Mouse (Mus musculus): Measurements from ENCODE around the gene Tusc1. TPM values are rescaled to one million over a fixed set of nuclear protein-coding genes. Genes with fewer than 3 reads are reported as not detected.
A peak's percentile ranks its signal among the peaks of the same experiment; 100 is the strongest.

Gene Tusc1
- 1 to 10 TPM; 9.2 to 9.9 TPM for total RNA-seq (2021)
- long read RNA-seq, experiment 1, transcript Tusc1-201 (1 exons, 1,374 nt): major isoform, 28 of 28 reads
- long read RNA-seq, experiment 1, partial matches to known transcripts: 0 of 28 reads
- long read RNA-seq, experiment 1, other reads (novel, unspliced or antisense): 0 of 28 reads
- long read RNA-seq, experiment 2, transcript Tusc1-201 (1 exons, 1,374 nt): major isoform, 21 of 21 reads
- long read RNA-seq, experiment 2, partial matches to known transcripts: 0 of 21 reads
- long read RNA-seq, experiment 2, other reads (novel, unspliced or antisense): 0 of 21 reads

GRCm38 (mm10) chr4:93335118-93336003, at the start of gene Tusc1:
TSS of gene Tusc1 (minus strand) at chr4:93335511.
- peak; percentile 70 to 80 for DNase-seq (ENCODE audit: low spot score in 2 of 2)

DNA sequence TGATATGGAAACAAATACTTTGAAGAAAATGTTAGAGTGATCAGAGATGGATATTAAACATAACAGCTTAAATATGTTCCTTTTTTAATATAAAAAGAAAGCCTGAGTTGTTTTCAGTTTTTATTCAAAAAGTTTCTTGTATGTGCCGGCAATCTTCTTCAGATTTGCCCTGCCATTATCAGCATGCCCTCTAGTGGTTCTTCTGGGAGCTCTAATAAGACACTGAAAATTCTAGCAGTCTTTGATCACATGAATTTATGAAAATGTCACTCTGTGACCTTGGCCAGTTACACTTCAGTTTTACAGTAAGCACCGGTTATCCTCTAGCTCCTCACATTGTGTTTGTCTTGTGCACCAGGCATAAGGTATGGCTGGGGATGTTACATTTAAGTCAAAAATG, 17.6 kb upstream of the Tusc1 start:
- DNase-seq (ENCODE audit: low spot score in 2 of 2): no peak

DNA sequence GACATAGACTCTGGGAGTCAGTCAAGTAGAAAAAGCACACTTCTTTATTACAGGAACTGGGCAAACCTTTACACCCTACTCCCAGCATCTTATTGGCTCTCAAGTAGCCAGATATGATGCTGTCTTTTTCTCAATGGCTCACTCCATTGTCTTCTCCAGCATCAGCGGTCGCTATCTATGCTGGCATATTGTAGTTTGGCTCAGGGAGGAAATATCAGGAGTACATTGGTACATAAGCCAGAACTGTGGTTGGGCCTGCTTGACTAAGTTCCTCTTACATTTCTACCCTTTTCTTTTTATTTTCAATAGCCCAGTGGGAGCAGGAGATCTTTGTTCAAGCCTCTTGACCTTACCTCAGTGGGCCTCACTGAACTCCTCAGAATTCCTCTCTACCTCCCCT, 9.0 kb upstream of the Tusc1 start:
- DNase-seq (ENCODE audit: low spot score in 2 of 2): no peak

- DNase-seq (ENCODE audit: low spot score in 2 of 2): no peak
Observed at GRCm38 (mm10) chr4:93341568-93341967, 6.3 kb upstream of the Tusc1 start.

- DNase-seq (ENCODE audit: low spot score in 2 of 2): no peak
Observed at GRCm38 (mm10) chr4:93337977-93338376, 2.7 kb upstream of the Tusc1 start.

DNA sequence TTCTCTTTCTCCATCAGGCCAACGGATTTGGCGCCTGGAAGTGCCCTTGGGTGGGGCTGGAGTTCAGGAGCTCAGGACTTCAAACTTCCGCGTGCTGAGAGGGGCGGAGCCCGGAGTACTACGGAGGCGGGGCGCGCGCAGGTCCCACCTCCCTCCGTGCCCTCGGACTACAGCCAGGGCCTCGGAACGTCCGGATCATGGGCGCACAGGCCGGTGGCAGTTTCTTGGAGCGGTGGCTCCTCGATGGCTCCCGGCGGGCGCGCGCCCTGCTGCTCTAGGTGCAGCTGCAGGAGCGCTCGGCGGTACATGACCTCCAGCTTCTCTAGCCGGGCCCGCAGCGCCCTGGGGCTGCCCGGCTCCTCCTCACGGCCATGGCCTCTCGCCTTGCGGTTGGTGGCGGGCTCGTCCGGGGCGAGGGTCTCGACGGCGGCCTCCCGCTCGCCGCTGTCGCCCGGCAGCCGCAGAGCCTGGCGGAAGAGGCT, 634 bp downstream of the Tusc1 start:
- DNase-seq (ENCODE audit: low spot score in 2 of 2): peak; percentile 49 to 60

GRCm38 (mm10) chr4:93307486-93307885, 27.8 kb downstream of the Tusc1 start:
- no peak for DNase-seq (ENCODE audit: low spot score in 2 of 2)

- no peak for DNase-seq (ENCODE audit: low spot score in 2 of 2)
Observed at GRCm38 (mm10) chr4:93286065-93286464, 49.2 kb downstream of the Tusc1 start.
